Mouse (Mus musculus): ENCODE data around the gene Plekhf1.
A peak's percentile ranks its signal among the peaks of the same experiment; 100 is the strongest.

Gene Plekhf1

DNA sequence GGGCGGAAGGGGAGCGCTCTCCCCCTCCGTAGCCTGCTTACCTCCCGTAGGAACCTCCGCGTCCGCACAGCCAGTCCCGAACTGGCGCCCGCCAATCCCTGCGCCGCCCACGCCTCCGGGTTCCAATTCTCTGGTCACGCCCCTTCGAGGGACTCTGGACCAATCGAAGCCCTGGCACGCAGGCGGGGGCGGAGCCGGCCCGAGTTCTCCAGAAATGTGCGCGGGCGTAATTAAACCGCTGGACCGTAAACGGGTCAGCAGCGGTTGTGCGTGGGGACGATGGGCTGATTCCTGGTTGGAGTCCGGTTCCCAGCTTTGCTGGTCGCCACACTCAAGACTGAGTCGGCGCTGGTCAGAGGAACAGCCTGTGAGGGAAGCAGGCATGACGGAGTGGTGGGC lies at the start of gene Plekhf1:
Gene Plekhf1 (minus strand): TSS at position 117 of the 399 bp plus-strand sequence.
- DNase-seq (ENCODE audit: low spot score in 2 of 2), result peak; percentile 68 to 74

DNA sequence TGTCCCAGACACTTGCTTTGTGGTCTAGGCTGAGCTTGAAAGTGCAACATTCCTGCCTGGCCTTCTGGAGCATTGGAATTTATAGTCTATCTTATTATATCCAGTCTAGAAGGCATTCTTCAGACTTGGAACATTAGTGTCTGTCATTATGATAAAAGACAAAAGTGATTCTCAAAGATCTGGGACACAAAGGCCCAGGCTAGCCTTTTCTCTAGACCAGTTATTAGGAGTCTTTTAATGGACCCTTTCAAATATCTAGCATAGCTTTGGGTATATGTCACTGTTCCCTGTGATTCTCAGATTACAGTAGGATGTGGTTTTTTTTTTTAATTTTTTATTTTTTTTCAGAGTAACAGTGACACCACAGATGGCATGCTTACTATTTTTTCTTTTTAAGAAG lies 44.7 kb upstream of the Plekhf1 start:
- no peak for DNase-seq (ENCODE audit: low spot score in 2 of 2)

DNA sequence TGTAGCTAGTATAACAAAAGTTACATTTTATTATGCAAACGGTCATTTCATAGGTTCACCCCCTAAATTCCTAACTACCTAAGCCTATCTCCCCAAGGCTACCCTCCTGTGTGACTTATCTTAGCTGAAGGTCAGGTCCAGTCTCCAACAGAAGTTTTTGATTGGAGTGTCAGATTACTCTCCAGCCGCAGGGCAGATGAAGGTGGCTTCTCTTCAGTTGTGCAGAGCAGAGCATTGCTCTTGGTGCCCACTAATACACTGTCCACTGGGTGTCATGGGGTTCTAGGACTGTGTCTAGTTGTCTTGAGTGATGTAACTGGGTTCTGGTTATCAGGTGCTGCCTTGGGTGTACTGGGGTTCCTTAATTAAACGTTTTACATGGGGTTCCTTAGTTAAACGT lies 44.0 kb upstream of the Plekhf1 start:
- DNase-seq (ENCODE audit: low spot score in 2 of 2), result no peak

DNA sequence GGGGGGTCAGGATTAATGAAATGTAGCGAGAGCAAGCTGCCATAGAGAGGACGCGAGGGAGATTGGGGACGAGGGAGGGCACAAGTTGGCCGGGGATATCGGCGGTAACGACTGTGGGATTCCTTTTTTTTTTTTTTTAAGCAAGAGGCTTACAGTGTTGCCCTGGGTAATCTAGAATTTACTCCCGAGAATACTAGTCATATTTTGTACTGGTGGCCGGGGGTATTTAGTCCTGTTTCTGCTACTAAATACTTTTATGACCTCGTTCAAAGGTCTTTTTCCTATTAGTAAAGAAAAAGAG lies 43.6 kb upstream of the Plekhf1 start:
- no peak for DNase-seq (ENCODE audit: low spot score in 2 of 2)

DNA sequence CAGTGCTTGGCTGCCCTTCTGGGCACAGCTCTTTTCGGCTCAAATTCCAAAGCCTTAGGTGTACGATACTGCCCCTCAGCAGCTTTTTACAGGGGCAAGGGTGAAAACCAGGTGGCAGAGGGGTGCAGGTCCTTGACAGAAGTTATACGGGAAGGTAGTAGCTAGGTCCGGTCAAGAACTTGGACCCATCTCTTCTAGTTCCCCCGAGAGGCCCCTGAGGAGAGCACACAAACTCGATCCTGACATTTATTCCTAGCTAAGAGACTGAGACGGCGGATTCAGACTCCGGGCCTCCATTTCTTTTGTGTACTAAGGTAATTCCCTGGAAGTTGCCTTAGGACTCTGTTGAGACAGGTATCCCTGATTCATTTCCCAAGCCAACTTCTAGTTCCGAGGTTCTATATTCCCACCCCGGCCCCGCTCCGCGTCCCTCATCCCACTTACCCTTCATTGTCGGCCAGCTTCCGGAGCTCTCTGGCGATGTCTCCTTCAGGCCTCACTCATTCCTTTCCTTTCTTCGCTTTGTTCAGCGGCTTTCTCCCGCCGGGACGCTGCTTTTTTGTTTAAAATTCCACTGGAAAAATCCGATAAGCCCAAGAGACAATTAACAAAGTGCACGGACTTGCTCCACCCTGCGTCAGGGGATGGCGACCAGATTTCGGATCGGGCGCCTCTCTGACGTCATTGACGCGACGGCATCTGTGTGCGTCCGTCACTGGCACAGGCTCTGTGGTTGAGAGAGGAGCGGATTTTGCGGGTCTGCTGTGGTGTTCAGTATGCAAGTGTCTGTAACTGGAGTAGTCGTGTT lies 43.1 kb upstream of the Plekhf1 start, which contains the start of gene Pop4:
Gene Pop4 (minus strand): TSS at position 721 of the 808 bp plus-strand sequence.
- DNase-seq (ENCODE audit: low spot score in 2 of 2), result peak; percentile 89 to 91

DNA sequence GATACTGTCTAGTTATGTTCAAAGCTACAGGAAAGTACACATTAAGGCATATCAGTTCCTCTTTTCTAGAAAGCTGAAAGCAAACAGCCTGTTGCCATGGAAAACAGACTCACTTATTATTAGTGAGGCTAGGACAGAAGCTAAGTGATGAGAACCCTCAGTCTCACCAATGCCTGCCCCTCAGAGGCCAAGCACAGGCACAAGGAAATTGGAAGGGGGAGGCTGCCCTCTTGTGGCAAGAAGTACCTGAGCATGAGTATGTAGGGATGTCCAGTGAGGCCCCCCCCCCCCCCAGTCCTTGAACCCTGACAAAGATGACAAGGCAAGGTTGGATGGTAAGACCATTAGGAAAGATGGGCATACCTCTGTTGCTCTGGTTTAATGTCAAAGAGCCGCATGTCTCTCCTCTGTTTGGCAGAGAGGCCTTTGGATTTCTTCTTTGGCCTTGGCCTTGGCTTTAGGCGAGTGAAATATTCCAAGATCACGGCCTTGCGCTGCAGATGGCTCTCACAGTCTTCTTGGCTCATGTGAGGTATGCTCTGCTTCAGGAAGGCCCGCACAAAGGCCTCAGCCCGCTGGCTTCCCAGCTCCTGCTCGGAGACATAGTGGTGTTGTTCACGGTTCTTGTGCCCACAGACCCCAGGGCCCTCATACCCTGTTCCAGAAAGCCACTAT lies 39.3 kb upstream of the Plekhf1 start:
- no peak for DNase-seq (ENCODE audit: low spot score in 2 of 2)

DNA sequence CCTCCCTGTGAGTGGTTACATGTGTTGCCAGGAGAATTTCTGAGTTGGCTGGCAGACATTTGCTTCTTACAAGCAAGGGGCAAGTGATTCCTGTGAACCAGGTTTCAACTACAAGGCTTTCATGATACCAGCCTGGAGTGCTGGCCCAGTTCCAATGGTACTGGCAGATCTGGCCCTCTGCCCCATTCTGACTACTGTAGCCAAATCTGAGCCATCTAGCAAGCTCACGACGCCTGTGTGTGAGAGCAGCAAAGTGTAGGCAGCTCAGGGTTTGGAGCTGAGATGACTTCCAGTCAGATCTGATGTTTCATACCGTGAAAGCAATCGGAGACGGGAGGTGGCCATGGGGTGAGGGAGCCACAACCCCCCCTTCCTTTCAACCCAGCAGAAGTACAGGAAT lies 34.6 kb upstream of the Plekhf1 start:
- no peak for DNase-seq (ENCODE audit: low spot score in 2 of 2)

DNA sequence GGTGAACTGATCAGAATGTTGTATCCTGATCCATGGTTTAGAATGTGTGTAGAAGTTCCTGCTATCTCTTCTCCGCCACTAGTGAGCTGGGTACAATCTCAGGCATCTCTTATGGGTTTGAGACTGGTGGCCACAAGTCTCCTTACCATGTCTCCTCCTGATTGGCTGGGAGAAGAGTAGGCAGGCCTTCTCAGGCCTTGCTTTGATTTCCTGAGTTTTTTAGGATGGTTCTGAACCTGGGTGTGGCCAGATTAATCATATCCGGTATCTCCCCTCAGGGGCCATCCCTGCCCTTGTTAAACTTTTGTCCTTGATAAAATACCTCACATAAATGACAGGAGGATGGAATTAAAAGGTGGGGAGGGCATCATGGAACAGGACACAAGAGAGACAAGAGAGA lies 31.8 kb upstream of the Plekhf1 start:
- no peak for DNase-seq (ENCODE audit: low spot score in 2 of 2)

DNA sequence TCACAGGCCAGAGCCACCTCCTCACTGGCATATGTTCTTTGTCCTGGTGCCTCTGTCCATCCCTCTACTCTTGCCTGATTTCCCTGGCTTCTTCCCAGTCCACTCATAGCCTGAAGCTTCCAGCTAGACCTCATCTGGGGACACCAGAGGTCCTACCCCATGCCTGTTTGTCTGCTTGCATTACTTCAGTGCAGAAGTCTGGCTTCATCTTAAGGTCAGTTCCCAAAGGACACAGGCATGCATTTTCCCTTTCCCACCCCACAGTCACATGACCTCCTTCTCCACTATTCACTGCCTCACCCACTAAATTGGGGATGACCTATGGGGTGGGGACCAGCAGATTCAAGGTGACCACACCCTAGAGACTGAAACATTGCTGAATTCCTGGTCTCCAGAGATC lies 25.6 kb upstream of the Plekhf1 start:
- no peak for DNase-seq (ENCODE audit: low spot score in 2 of 2)

DNA sequence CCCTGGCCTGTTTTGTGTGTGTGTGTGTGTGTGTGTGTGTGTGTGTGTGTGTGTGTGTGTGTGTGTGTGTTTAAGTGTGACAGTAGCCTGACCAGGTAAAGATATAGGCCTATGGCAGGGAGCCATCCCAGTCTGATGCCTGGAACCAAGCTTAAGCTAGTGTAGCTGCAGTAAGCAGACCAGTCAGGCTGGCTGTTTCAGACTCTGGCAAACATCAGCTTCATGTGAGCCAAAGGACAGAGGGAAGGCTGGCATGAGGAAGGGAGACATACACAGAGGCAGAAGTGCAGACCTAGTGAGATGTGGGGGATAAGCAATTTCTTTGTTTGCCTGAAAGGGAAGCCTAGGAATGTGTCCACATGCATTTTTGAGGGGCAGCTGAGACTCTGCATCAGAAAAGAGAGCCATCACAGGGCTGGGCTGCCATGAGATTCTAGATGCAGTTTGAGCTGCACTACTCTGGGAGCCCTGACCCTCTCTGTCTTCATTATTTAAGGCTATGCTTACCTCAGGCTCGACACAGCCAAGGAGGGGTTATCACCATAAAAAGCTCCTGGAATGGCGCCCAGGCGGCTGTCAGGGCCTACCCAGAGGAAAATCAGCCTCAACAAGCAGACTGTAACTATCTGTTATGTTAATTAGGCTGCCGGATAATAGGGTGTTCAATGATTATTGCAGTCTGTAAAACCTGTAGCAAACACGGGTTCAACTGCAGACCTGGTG lies 23.8 kb upstream of the Plekhf1 start:
- peak in 1 of 2 experiments; percentile 12 for DNase-seq (ENCODE audit: low spot score in 2 of 2)

DNA sequence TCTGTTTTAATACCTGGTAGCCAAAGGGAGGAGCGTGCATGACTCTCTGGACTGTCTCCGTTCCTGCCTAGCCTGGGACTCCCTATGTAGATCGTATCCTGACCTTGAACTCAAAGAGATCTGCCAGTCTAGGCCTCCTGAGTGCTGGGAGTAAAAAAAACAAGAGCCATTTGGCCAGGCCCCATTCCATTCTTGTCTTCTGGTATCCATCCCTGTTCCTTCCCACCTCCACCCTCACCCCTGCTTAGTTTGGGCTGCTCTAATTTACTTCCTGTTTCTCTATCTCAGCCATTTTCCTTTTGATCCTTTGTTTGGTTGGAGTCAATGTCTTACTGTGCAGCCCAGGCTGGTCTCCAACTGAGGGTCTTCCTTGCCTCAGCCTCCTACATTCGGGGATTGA lies 14.6 kb upstream of the Plekhf1 start:
- no peak for DNase-seq (ENCODE audit: low spot score in 2 of 2)

DNA sequence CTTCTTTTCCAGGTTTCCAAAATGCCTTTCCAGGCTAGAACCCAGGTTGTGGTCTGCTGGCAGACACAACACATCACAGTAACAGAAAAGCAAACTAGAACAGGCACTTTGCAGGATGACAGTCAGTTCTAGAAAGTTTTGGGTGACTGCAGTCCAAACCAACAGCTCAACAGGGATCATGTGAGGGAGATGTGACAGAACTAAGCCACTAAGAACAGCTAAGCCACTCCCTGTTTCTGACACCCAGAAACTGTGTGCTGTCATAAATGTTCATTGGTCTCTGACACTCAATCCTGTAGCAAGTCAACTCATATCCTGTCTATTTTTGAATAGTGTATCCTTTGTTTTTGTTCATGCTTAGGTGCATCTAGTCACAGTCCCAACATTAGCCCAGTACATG lies 9.3 kb upstream of the Plekhf1 start:
- no peak for DNase-seq (ENCODE audit: low spot score in 2 of 2)

DNA sequence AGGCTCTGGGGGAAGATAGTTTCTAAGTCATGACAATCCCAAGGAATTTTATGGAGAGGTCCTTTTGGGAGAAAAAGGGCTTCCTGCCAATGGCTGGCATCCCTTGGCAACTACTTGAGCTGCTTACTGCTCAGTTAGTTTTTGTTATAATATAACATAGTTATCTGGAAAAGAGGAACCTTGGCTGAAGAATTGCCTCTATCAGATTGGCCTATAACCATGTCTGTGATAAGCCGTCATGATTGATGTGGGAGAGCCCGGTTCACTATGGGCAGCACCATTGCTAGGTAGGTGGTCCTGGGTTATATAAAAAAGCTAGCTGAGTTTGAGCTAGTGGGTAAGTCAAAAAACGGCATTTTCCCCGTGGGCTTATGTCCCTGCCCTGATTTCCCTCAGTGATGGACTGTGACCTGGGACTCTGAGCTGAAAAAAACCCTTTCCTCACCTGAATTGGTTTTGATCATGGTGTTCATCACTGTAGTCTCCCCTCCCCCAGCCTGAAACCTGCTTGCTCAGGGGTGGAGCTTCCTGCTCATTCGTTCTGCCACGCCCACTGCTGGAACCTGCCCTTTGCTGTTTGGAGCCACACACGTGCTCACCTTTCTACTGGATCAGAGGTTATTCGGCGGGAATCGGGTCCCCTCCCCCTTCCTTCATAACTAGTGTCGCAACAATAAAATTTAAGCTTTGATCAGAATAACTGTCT lies 8.7 kb upstream of the Plekhf1 start:
- DNase-seq (ENCODE audit: low spot score in 2 of 2), result no peak

DNA sequence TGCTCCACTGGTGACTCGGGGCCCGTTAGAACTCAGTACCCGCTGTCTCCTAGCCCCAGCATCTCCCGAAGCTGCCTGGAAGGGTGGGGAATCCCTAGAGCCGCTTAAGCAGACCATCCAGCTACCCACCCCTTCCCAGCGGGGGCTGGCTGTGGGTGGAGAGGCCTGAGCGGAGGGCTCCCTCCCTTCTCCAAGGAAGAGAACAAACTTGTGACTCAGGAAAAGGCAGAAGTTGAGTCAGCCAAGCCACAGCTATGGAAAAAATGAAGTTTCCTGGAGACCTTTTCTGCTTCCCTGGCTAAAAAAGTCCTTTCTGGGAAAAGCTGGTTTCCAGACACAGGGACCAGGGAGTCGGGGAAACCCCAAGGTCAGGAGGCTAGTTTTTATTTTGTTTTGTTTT lies 2.5 kb upstream of the Plekhf1 start:
- no peak for DNase-seq (ENCODE audit: low spot score in 2 of 2)

DNA sequence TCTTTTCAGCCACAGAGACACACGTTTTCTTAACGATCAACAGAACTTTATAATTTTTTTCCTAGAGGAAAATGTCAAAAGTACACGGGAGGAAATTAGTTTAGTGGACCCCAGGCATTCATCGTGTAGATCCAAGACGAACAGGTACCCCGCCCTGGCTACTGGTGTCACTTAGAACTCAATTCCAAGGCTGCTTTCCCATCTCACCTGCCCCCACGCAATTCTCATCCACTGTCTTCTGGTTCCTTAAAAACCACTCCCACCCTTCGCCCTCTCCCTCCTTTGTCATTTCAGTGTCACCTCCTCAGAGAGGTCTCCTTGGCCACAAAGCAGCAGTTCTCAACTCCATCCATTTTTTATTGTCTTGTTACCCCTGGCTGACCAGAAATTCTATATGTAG lies 513 bp upstream of the Plekhf1 start:
- no peak for DNase-seq (ENCODE audit: low spot score in 2 of 2)

DNA sequence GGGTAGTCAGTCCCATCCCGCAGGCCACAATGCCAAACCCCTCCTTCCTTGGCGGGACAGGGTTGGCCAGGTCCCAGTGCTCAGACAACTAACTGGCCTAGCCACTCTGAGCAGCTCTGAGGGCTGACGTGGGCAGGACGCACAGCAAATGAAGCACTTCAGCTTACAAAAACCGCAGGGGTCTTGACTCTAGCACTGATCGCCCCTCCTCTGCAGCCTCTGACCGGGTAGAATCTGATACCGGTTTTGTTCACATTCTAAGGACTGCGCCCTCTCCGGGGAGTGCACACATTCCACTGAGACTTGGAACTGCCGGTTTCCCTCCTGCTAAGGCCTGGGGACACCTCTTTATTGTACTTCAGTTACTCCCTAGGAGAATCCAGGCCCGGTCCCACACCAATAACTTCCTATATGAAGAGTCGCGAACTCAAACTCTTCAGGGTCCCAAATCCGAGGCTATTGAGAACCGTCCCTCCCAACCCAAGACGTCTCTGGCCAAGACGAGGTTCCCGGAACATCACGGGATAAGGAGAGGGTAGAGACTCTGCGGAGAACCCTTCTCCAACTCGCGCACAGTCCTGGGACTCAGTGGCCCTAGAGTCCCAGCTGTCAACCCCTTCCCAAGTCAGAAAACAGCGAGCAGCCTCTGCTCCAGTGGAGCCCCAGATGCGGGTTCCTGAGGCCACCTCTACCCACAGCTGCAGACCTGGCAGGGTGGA lies 476 bp downstream of the Plekhf1 start:
- no peak for DNase-seq (ENCODE audit: low spot score in 2 of 2)

DNA sequence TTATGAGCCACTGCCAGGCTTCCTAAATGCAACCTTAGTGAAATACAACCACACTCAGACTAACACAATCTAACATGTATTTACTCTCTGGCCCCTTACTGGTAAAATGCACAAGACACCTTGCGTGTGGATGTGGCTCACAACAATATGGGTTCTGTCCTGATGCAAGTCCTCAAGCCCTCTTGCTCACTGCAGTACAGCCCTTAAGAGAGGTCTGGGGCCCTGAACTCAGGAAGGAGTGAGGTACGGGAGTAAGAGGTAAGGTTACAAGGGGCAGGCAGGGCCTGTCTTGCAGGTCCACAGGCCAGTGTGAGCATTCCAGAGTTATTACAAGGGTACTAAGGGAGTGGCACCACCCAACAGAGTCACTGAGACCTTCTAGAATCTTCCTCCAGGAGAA lies 1.6 kb downstream of the Plekhf1 start:
- no peak for DNase-seq (ENCODE audit: low spot score in 2 of 2)

DNA sequence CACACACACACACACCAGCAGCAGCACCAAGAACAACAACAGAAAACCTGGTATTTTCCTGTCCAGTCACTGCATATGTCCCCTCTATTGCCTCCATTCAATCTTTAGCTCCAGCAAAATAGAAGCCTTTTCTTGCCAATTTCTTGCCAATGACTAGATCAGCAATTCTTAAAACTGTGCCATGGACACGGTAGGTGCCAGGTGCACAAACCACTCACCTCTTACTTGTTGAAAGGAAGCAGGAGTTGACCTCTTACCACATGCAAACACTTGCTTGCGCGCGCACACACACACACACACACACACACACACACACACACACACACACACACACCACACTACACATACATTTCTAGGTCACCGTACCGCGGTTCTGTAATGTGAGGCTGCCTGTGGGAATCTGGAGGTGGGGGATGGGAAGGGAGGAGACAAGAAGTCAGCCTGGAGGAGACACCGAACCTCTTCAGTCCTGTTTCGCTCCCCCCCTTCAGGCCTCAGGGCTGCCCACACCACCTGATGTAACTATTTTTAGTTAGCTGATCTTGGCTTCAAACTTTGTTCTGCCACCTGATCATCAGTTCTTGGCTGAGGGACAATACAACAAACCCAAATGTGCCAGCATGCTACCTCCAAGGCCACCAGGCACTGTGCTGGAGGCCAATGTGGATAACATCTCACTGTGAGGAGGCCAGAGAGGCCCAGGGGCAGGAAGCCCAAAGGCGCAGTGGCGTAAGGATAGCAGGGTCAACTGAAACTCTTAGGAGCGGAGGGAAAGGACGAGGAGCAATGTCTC lies 3.0 kb downstream of the Plekhf1 start:
- no peak for DNase-seq (ENCODE audit: low spot score in 2 of 2)

DNA sequence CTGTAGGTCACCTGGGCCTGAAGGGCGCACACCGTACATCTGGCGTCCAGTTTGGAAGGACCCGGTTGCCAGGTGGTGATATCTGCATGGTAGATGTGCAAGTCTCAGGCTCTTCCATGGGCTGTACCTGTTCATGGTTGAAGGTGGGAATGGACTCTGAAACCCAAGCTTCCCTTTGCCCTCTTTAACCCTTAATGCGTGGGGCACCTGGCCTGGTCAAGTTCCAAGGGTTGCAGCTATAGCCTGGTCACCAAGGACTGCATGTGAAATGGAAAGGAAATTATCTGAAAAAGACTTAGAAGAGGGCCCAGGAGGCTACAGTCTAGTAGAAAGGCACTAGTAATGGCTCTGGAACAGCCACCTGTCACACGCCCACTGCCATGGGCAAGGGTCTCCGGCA lies 7.0 kb downstream of the Plekhf1 start:
- no peak for DNase-seq (ENCODE audit: low spot score in 2 of 2)

DNA sequence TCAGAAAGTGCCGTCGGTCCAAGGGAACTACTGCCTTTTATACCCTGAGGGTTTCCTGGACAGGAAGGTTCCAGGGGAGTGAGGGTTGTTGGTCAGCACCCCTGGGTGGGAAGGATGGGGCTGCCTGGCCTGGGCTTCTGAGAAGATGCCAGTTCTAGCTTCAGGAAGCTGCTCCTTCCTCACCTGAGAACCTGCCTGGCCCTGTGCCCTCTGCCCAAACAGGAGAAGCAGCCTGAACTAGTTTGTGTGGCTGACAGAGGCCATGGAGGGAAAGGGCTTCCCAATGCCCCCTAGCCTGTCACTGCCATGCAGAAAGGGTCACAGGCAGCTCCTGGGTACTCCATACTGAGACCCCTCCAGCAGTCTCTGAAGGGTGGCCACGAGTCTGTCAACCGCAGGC lies 8.3 kb downstream of the Plekhf1 start:
- DNase-seq (ENCODE audit: low spot score in 2 of 2), result no peak
